Mouse (Mus musculus) regulatory T cell (primary cell): ENCODE measurements at regions not wholly inside any gene's neighbourhood (a gene's known extent, or its start where the extent isn't known, plus 50 kb on each side); places are given as distances from the start of the nearest gene placed in this dataset.

Source experiments
- in situ Hi-C: fragments of 300-600 bp; cut with MboI, MseI; formaldehyde crosslinking; loops from one replicate; pipeline ENCODE4 v1.15.1; 2025; ENCODE audit warnings: high pct_unique_total_duplicates

- in situ Hi-C loops = no loop called here
Observed at GRCm38 (mm10) chr11:89932231-89932865, 70.3 kb downstream of the Pctp start.

DNA sequence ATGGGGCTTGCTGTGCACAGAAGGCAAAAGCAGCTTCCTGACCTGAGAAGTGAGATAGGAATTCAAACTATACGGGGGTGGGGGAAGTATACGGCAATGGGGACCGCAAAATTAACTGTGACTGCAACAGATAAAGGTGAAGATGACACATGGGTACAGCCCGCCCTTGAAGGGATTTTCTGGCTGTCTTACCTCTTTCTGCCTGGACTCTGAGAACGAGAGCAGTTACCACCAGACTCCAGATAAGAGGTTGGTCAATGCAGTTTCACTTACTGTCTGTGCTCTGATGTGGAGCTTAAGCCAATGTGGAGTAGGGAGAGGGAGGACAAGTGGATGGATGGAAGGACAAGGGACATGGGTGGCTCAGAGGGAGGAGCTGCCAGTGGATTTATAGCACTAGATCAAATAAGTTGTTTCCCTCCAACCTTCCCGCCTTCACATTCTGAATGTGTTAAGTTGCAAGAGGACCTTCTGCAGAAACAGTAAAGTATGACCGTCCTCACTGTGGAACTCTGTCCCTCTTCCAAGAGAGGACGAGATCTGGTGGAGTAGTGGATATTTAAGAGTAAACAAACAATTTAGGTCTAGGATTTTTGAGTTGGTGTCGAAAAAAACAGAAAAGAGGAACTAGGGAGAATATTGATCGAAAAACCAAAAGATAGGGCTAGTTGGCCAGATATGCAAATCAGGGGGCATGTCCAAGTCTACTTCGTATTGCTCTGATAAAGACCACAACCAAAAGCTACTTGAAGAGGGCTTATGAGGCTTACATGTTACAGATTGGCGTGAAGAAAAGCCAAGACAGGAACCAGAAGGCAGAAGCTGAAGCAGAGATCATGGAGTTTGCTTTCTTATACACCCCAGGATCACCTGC, 73.3 kb downstream of the Pctp start:
- in situ Hi-C loops = no loop called here

- in situ Hi-C loops = no loop called here
Observed at GRCm38 (mm10) chr11:89927483-89928156, 75.1 kb downstream of the Pctp start.

GRCm38 (mm10) chr11:89922551-89922950, 80.1 kb downstream of the Pctp start:
- in situ Hi-C loops = loop anchor here (5.0 kb wide), 1 partner anchor 60 kb away; no protein-coding TSS in a partner anchor

- in situ Hi-C loops = loop anchor here (5.0 kb wide), 1 partner anchor 59 kb away; no protein-coding TSS in a partner anchor
Observed at GRCm38 (mm10) chr11:89921146-89921545, 81.5 kb downstream of the Pctp start.

- in situ Hi-C loops = no loop called here
Observed at GRCm38 (mm10) chr11:89915795-89916194, 86.9 kb downstream of the Pctp start.

DNA sequence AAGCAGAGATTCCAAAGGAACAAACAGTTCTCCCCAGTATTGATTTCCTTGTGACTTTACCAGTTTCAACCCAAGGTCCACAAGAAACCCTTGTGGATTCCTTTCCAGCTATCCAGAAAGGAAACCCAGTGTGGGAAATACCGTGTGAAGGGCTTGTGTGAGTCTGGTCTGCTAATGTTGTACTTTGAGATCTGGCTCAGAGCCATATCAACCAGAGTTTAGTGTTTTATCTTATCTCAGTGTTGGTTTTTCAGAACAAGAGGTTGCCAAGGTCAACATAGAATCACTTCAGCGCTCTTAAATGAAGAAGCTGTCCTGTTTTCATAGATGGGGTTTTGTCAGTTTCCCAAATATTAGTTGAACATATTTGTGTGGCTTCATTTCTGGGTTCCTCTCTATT, 88.1 kb downstream of the Pctp start:
- in situ Hi-C loops = no loop called here

GRCm38 (mm10) chr11:89901241-89901740, 101.4 kb downstream of the Pctp start:
- in situ Hi-C loops = no loop called here

DNA sequence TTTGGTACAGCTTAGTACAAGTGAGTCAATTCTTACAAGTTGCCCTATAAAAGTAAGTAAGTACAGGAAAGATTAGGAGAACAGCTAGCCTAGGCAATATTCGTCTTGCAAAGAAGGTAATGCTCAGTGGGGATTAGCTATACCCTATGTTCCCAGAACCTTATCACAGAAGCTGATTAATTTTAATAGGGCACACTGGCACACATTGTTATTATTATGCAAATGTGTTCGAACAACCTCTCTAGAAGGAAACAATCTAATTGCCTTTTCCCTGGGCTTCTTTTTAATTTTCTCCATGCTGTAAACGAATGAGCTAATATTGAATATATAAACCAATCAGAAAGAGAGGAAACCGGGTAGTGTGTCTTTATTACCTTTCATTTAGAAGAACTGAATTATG, 104.2 kb downstream of the Pctp start:
- in situ Hi-C loops = no loop called here

DNA sequence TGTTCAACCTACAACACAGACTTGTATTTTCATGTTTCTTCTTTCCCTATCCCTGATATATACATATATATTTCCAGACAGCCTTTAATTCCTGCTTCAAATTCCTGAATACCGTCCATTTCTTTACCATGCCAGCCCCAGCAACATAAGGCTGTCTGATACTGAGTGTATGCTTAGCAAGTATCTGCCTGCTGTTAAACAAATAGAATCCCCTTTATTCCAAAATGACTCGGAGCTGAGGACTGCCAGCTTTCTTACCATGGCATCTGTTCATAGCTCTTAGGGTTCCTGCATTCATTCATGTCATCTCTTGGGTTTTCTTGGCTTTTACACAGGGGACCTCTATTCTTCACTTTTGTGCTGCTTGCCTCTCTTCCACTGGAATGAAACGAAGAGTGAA, 105.8 kb downstream of the Pctp start:
- in situ Hi-C loops = no loop called here

GRCm38 (mm10) chr11:89871587-89871986, 94.1 kb upstream of the Ankfn1 start:
- in situ Hi-C loops = no loop called here

GRCm38 (mm10) chr11:89867575-89867974, 90.1 kb upstream of the Ankfn1 start:
- in situ Hi-C loops = no loop called here

GRCm38 (mm10) chr11:89856184-89856769, 78.8 kb upstream of the Ankfn1 start:
- in situ Hi-C loops = no loop called here

GRCm38 (mm10) chr11:89841853-89842252, 64.4 kb upstream of the Ankfn1 start:
- in situ Hi-C loops = no loop called here

DNA sequence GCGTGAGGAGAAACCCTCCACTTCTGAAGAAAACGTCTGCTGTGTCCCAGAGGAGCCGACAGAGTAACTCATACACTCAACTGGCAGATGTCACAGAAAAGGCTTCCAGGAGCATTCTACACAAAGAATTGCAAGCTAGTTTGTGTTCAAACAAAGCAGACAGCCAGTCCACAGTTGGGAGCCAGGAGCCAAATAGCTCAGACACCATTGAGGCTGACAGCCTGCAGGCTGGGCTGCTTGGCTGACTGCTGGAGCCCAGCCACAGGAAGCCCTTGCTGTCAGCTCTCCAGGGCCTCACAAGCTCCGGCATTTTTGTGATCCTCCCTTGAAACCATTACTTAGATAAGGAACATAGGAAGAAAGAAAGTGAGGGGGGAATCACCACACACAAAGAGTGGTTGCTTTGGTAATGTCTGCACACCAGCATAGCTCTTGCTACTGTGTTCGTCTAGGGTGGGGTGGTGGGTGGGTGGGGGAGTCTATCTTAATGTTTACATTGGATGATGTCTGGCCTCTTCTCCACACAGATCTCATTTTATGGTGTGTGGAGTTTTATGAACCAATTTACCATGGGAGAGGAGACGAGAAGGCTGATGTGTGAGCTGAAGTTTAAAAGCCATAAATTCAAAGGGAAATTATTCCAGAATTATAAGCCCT, 62.3 kb upstream of the Ankfn1 start:
- in situ Hi-C loops = no loop called here

GRCm38 (mm10) chr11:89837995-89838394, 60.5 kb upstream of the Ankfn1 start:
- in situ Hi-C loops = no loop called here

DNA sequence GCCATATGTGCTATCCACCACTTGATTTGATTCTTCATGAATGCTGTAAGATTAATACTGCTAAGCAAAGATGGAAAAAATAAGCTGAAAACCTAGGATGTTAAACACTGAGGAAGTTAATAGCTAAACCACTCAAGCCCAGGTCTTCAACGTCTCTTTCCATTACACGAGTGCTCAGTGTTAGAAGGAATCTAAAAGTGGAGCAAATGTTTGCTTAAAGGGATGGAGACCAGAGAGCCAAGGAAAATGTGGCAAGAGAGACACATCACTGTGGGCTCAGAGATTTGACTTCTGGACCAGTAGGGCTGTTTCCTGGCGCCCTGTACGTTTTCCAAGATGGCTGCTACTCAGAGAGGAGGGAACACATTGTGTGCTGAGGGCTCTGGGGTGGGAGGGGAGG, 59.4 kb upstream of the Ankfn1 start:
- in situ Hi-C loops = no loop called here

DNA sequence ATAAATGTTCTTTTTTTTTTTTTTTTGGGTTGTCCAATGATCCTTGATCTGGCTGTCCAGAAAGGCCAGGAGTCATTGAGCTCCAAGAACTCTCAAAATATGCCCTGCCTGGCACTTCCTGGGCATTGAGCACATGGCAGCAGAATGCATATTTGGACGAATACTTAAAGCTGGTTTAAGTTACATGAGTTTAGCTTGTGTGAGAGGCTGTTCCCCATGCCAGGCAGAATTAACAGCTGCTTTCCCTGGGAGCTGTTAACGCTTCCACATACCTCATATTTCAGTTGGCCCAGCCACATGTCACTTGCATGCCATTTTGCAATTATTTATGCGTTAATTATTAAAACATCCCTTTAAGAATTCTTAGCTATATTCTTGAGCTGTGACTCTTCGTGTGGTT, 56.6 kb upstream of the Ankfn1 start:
- in situ Hi-C loops = no loop called here

GRCm38 (mm10) chr11:89831577-89832110, 54.2 kb upstream of the Ankfn1 start:
- in situ Hi-C loops = no loop called here
